ENCODE assay signal across 8 mouse cellular contexts in genomic region chr2:29619484-29620300, GRCm38 (mm10). TPM values are rescaled to one million over a fixed set of nuclear protein-coding genes. Genes with fewer than 3 reads are reported as not detected.
DNase-seq lines count a peak whose midpoint lies in the region; ATAC-seq and TF ChIP-seq lines count a peak whose summit lies in the region.

TSS of gene Rapgef1 (plus strand) at chr2:29619720.

- no peak for TF ChIP-seq POLR2A in ES-Bruce4 (IDR thresholded peaks at IDR 0.05; ENCODE audit: insufficient read depth, low read length)

- peak within 1 kb of the TSS; percentile 95 for H3K4me3 ChIP-seq in ES-Bruce4 (ENCODE audit: low read depth, low read length)
- peak within 1 kb of the TSS; percentile 73 for H3K4me3 ChIP-seq in forebrain, embryonic 14.5 days (ENCODE audit: low read depth, low read length)
- H3K4me3 ChIP-seq in liver, embryonic 16.5 days (ENCODE audit: low read depth, low read length) = peak within 1 kb of the TSS; percentile 75
- H3K4me3 ChIP-seq in neural tube, embryonic 12.5 days = peak within 1 kb of the TSS; percentile 82
- peak within 1 kb of the TSS; percentile 77 for H3K4me3 ChIP-seq in stomach, postnatal 0 days (ENCODE audit: low read depth, low read length)

- peak within 1 kb of the TSS; percentile 75 for H3K4me2 ChIP-seq in forebrain, embryonic 14.5 days (ENCODE audit: low read length)
- peak within 1 kb of the TSS; percentile 85 for H3K4me2 ChIP-seq in liver, embryonic 16.5 days (ENCODE audit: low read depth, low read length)
- peak within 1 kb of the TSS; percentile 81 for H3K4me2 ChIP-seq in neural tube, embryonic 12.5 days (replicated peaks)
- H3K4me2 ChIP-seq in stomach, postnatal 0 days (replicated peaks; ENCODE audit: low read depth) = peak within 1 kb of the TSS; percentile 83

- H3K9me3 ChIP-seq in ES-Bruce4 (replicated peaks; ENCODE audit: control insufficient read depth, insufficient read depth, low read length, poor library complexity, severe bottlenecking) = no peaks in the 10 kb centered on the region
- H3K9me3 ChIP-seq in forebrain, embryonic 14.5 days (replicated peaks; ENCODE audit: control insufficient read depth, low read length) = no peaks in the 10 kb centered on the region
- no peaks in the 10 kb centered on the region for H3K9me3 ChIP-seq in liver, embryonic 16.5 days (replicated peaks; ENCODE audit: control insufficient read depth, low read length)
- no peaks in the 10 kb centered on the region for H3K9me3 ChIP-seq in neural tube, embryonic 12.5 days
- H3K9me3 ChIP-seq in stomach, postnatal 0 days (ENCODE audit: control insufficient read depth, low read length) = no peaks in the 10 kb centered on the region

- no peaks in the 10 kb centered on the region; the same call in 1 of the 2 replicates for H3K27me3 ChIP-seq in ES-Bruce4 (ENCODE audit: control insufficient read depth, insufficient read depth, low read length, poor library complexity, severe bottlenecking)
- no peaks in the 10 kb centered on the region for H3K27me3 ChIP-seq in forebrain, embryonic 14.5 days (replicated peaks; ENCODE audit: control insufficient read depth, insufficient read depth, low read length)
- H3K27me3 ChIP-seq in liver, embryonic 16.5 days (ENCODE audit: control insufficient read depth, insufficient read depth, low read depth, low read length) = no peaks in the 10 kb centered on the region
- H3K27me3 ChIP-seq in neural tube, embryonic 12.5 days (replicated peaks) = no peaks in the 10 kb centered on the region
- no peaks in the 10 kb centered on the region for H3K27me3 ChIP-seq in stomach, postnatal 0 days (ENCODE audit: control insufficient read depth, insufficient read depth, low read length)

- peak; percentile 59; the same call in 1 of the 2 replicates for ATAC-seq in cerebellum, adult (ENCODE audit: insufficient number of reproducible peaks, low FRiP score, low TSS enrichment)
- ATAC-seq in forebrain, embryonic 14.5 days = peak; percentile 81
- ATAC-seq in liver, embryonic 16.5 days (ENCODE audit: low read depth) = peak; percentile 69
- ATAC-seq in neural tube, embryonic 12.5 days (ENCODE audit: low FRiP score, low read depth) = peak; percentile 77
- peak; percentile 79 for ATAC-seq in stomach, postnatal 0 days (ENCODE audit: low FRiP score, low TSS enrichment)

- peak; percentile 99 for TF ChIP-seq CTCF in ES-Bruce4 (IDR thresholded peaks at IDR 0.05; ENCODE audit: low read depth, low read length)
- peak; percentile 95 for TF ChIP-seq CTCF in stomach, postnatal 0 days (IDR thresholded peaks at IDR 0.05; ENCODE audit: low read depth)

- peak within 1 kb of the TSS; percentile 53 for H3K27ac ChIP-seq in ES-Bruce4 (ENCODE audit: insufficient read depth, low read length)
- H3K27ac ChIP-seq in forebrain, embryonic 14.5 days (ENCODE audit: low read depth, low read length) = peak within 1 kb of the TSS; percentile 91
- H3K27ac ChIP-seq in liver, embryonic 16.5 days (ENCODE audit: low read length) = peak within 1 kb of the TSS; percentile 71
- peak within 1 kb of the TSS; percentile 82 for H3K27ac ChIP-seq in neural tube, embryonic 12.5 days
- H3K27ac ChIP-seq in stomach, postnatal 0 days (replicated peaks) = peak within 1 kb of the TSS; percentile 87

- TF ChIP-seq EP300 in ES-Bruce4 (IDR thresholded peaks at IDR 0.05; ENCODE audit: insufficient read depth, low read depth, low read length) = peak; percentile 70
- no peak for TF ChIP-seq EP300 in stomach, postnatal 0 days (optimal IDR thresholded peaks at IDR 0.05)

- peak within 1 kb of the TSS; percentile 95 for H3K9ac ChIP-seq in ES-Bruce4 (ENCODE audit: low read depth, poor library complexity, severe bottlenecking)
- peak within 1 kb of the TSS; percentile 91 for H3K9ac ChIP-seq in forebrain, embryonic 14.5 days (ENCODE audit: low read length)
- peak within 1 kb of the TSS; percentile 83 for H3K9ac ChIP-seq in liver, embryonic 16.5 days (ENCODE audit: low read depth, low read length)
- peak within 1 kb of the TSS; percentile 91 for H3K9ac ChIP-seq in neural tube, embryonic 12.5 days
- peak within 1 kb of the TSS; percentile 87 for H3K9ac ChIP-seq in stomach, postnatal 0 days (ENCODE audit: low read length)

- H3K36me3 ChIP-seq in ES-Bruce4 (ENCODE audit: control insufficient read depth, insufficient read depth, low read length, poor library complexity, severe bottlenecking) = no peaks in the 10 kb centered on the region
- no peaks in the 10 kb centered on the region for H3K36me3 ChIP-seq in forebrain, embryonic 14.5 days (ENCODE audit: control insufficient read depth, insufficient read depth, low read length)
- no peaks in the 10 kb centered on the region for H3K36me3 ChIP-seq in liver, embryonic 16.5 days (ENCODE audit: control insufficient read depth, insufficient read depth)
- H3K36me3 ChIP-seq in neural tube, embryonic 12.5 days = peaks cover 4% of the 10 kb centered on the region; the same call in 1 of the 2 replicates
- no peaks in the 10 kb centered on the region for H3K36me3 ChIP-seq in stomach, postnatal 0 days (ENCODE audit: control insufficient read depth, insufficient read depth, low read length)

- intact Hi-C loops in heart, postnatal 10 days (cut with DNase I) = loop anchor here (1.0 to 5.0 kb wide), 4 partner anchors 30 to 111 kb away; no protein-coding TSS in a partner anchor

- DNase-seq in forebrain, embryonic 14.5 days (ENCODE audit: low spot score) = peak; percentile 74
- DNase-seq in heart, postnatal 10 days = peak; percentile 92 to 96
- DNase-seq in kidney, postnatal 4 days = peak; percentile 90
- DNase-seq in stomach, postnatal 0 days (ENCODE audit: low spot score) = peak; percentile 86

- WGBS in forebrain, embryonic 14.5 days = under 1% methylated on average over 58 of the region's 101 CpGs
- WGBS in liver, embryonic 16.5 days (ENCODE audit: insufficient replicate concordance) = under 1% methylated on average over 74 of the region's 101 CpGs
- WGBS in neural tube, embryonic 12.5 days = under 1% methylated on average over 83 of the region's 101 CpGs
- WGBS in stomach, postnatal 0 days = under 1% methylated on average over 58 of the region's 101 CpGs

- H3K4me1 ChIP-seq in ES-Bruce4 (ENCODE audit: control insufficient read depth, insufficient read depth, low read length) = peaks cover 14% of the 10 kb centered on the region
- peaks cover 13% of the 10 kb centered on the region for H3K4me1 ChIP-seq in forebrain, embryonic 14.5 days (ENCODE audit: control insufficient read depth, insufficient read depth, low read length)
- H3K4me1 ChIP-seq in liver, embryonic 16.5 days (ENCODE audit: control insufficient read depth, low read depth, low read length) = peaks cover 42% of the 10 kb centered on the region
- peaks cover 20% of the 10 kb centered on the region for H3K4me1 ChIP-seq in neural tube, embryonic 12.5 days
- H3K4me1 ChIP-seq in stomach, postnatal 0 days (replicated peaks; ENCODE audit: control insufficient read depth, insufficient read depth) = peaks cover 9% of the 10 kb centered on the region

RNA-seq across cellular contexts. Expression of gene Rapgef1, which starts in this region (rescaled TPM):
- polyA plus RNA-seq in ES-Bruce4 (2011; ENCODE audit: insufficient read depth, insufficient read length, low read depth, missing spikeins) = 35.0 and 37.0 TPM in 2 replicates
- polyA plus RNA-seq in forebrain, embryonic 14.5 days (2014; fragmentation: Nextera tagmentation; extraction: Ambion mirVana) = 17.3 and 19.9 TPM in 2 replicates
- total RNA-seq in heart, postnatal 10 days (2021) = 100 to 1,000 TPM in 1 of 2 experiments, 10 to 100 TPM in 1; 92.7 to 102 TPM
- 4.2 and 4.7 TPM in 2 replicates for polyA plus RNA-seq in liver, embryonic 16.5 days (2015; fragmentation: Nextera tagmentation; extraction: Ambion mirVana)
- polyA plus RNA-seq in neural tube, embryonic 12.5 days (2016; fragmentation: Nextera tagmentation; extraction: Ambion mirVana) = 23.4 and 26.3 TPM in 2 replicates
- polyA plus RNA-seq in stomach, postnatal 0 days (2015; fragmentation: Nextera tagmentation; extraction: Ambion mirVana) = 7.2 and 7.6 TPM in 2 replicates

Comparison
In these comparisons a context has a peak if more than half of its experiments do, and no peak if none do; other contexts are left out.
1. Peak in every context shown above with its lines: DNase-seq, ATAC-seq, H3K4me3 ChIP-seq and H3K27ac ChIP-seq.